Mouse (Mus musculus): ENCODE measurements at regions not wholly inside any gene's neighbourhood (a gene's known extent, or its start where the extent isn't known, plus 50 kb on each side); places are given as distances from the start of the nearest gene placed in this dataset.

DNA sequence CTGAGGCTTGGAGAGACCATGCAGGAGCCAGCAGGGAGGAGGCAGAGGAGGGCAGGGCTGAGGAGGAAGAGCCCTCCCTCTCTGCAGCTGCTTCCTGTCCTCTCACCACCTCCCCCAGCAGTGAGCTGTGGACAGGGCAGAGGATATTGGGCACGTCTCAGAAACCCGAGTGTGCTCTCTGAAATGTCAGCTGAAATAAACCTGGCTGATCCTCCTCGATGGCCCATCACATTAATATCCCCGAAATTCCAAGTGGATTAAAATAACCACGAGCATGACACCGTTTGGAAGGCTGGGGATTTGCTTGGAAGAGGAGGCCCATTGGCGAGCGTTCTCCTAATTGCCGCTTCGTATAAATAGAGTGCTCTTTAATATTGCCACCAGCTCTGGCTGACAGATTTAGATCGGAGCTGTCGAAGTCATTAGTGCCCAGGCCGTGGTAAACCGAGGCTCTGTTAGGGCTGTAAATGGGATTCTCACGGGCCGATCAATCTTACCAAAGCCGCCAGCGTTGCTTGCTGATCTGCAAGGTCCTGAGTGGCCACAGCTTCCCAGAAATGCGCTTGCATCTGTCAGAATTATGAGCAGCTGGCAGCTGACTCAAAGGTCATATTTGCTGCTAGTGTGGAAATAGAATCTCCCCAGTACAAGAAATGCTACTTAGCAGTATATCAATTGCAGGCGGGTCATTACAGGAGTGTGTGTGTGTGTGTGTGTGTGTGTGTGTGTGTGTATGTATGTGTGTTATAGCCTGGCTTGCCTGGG is 268.5 kb downstream of the Rplp1 start:
- 0 out of 2 replicates have a peak, but pooled peaks have one; percentile 36 for ATAC-seq
- Histone ChIP-seq H3K4me3 (ENCODE audit: low read depth, low read length) (no peak overlapping the region), H3K9ac (ENCODE audit: low read depth, low read length) (peak overlapping the region; percentile 28; the same call in 1 of the 2 replicates), H3K27me3 (ENCODE audit: control insufficient read depth, insufficient read depth, low read depth, low read length) (no peaks in the 10 kb centered on the region; the same call in 1 of the 2 replicates), H3K4me2 (ENCODE audit: low read length) (no peak overlapping the region), H3K4me1 (ENCODE audit: control insufficient read depth, insufficient read depth, low read length) (peaks cover 13% of the 10 kb centered on the region), H3K36me3 (ENCODE audit: control insufficient read depth, insufficient read depth, low read length) (no peaks in the 10 kb centered on the region), H3K27ac (ENCODE audit: low read length) (peak overlapping the region; percentile 8; the same call in 1 of the 2 replicates), H3K9me3 (replicated peaks; ENCODE audit: control insufficient read depth, low read length, poor library complexity, severe bottlenecking) (no peaks in the 10 kb centered on the region)
- 34% methylated on average over 20 of the region's 20 CpGs for WGBS

DNA sequence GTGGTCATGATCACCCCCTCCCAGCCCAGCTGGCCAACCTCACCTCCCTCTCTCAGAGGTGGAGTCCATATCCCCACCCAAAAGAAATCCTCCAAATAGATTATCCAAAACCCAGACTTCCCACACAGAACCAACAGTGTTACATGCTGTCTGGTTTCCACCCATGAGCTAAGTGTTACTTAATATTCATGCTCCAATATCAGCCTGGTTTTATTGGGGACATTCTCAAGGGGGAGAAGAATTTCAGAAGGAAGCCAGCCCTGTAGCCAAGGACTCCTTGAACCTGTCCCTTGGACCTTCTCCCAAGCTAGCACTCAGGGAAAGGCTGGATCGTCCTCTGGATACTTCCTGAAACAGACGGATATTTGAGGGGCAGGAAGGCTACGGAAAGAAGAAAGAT is 268.6 kb downstream of the Tle3 start:
- H3K36me3 ChIP-seq (ENCODE audit: control insufficient read depth, insufficient read depth, low read length), result no peaks in the 10 kb centered on the region
- no peaks in the 10 kb centered on the region for H3K9me3 ChIP-seq (replicated peaks; ENCODE audit: control insufficient read depth, low read length, poor library complexity, severe bottlenecking)
- no peaks in the 10 kb centered on the region; the same call in 1 of the 2 replicates for H3K27me3 ChIP-seq (ENCODE audit: control insufficient read depth, insufficient read depth, low read depth, low read length)
- no peak overlapping the region for H3K4me2 ChIP-seq (ENCODE audit: low read length)
- no peak for ATAC-seq
- H3K4me3 ChIP-seq (ENCODE audit: low read depth, low read length), result no peak overlapping the region
- WGBS, result 93% methylated on average over 3 of the region's 3 CpGs
- H3K27ac ChIP-seq (ENCODE audit: low read length), result no peak overlapping the region
- H3K9ac ChIP-seq (ENCODE audit: low read depth, low read length), result no peak overlapping the region
- peaks cover 3% of the 10 kb centered on the region; the same call in 1 of the 2 replicates for H3K4me1 ChIP-seq (ENCODE audit: control insufficient read depth, insufficient read depth, low read length)

DNA sequence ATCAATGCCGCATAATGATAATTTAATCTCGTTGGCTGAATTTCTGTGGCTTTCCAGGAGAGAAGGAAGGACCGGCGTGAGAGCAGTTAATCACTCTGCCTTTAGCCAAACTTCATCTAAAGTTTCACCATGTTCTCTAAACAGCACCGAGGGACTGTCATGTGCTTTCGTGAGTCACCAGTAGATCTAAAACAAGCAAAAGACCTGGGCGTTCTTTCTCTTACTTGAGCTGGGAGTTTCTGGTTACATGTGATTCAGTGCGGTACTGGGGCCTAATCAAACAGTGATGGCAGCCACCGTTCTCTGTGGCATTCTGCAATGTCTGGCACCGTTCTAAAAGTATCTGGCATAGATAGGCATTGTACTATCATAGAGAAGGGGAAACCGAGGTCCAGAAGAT is 266.7 kb downstream of the Tle3 start:
- WGBS, result 95% methylated on average over 11 of the region's 11 CpGs
- no peak overlapping the region for H3K27ac ChIP-seq (ENCODE audit: low read length)

GRCm38 (mm10) chr9:61633936-61634335 is 261.8 kb downstream of the Tle3 start:
- Histone ChIP-seq H3K9me3 (replicated peaks; ENCODE audit: control insufficient read depth, low read length, poor library complexity, severe bottlenecking) (no peaks in the 10 kb centered on the region), H3K4me2 (ENCODE audit: low read length) (no peak overlapping the region), H3K4me3 (ENCODE audit: low read depth, low read length) (no peak overlapping the region), H3K9ac (ENCODE audit: low read depth, low read length) (no peak overlapping the region), H3K4me1 (ENCODE audit: control insufficient read depth, insufficient read depth, low read length) (no peaks in the 10 kb centered on the region; the same call in 1 of the 2 replicates), H3K27ac (ENCODE audit: low read length) (no peak overlapping the region), H3K27me3 (ENCODE audit: control insufficient read depth, insufficient read depth, low read depth, low read length) (no peaks in the 10 kb centered on the region; the same call in 1 of the 2 replicates), H3K36me3 (ENCODE audit: control insufficient read depth, insufficient read depth, low read length) (no peaks in the 10 kb centered on the region)
- ATAC-seq, result no peak
- 61% methylated on average over 9 of the region's 9 CpGs for WGBS

More for the DNA sequence above, 266.7 kb downstream of the Tle3 start:
- Histone ChIP-seq H3K4me1 (ENCODE audit: control insufficient read depth, insufficient read depth, low read length) (no peaks in the 10 kb centered on the region; the same call in 1 of the 2 replicates), H3K36me3 (ENCODE audit: control insufficient read depth, insufficient read depth, low read length) (no peaks in the 10 kb centered on the region), H3K4me3 (ENCODE audit: low read depth, low read length) (no peak overlapping the region), H3K9ac (ENCODE audit: low read depth, low read length) (no peak overlapping the region), H3K27me3 (ENCODE audit: control insufficient read depth, insufficient read depth, low read depth, low read length) (no peaks in the 10 kb centered on the region; the same call in 1 of the 2 replicates), H3K9me3 (replicated peaks; ENCODE audit: control insufficient read depth, low read length, poor library complexity, severe bottlenecking) (no peaks in the 10 kb centered on the region), H3K4me2 (ENCODE audit: low read length) (no peak overlapping the region)
- ATAC-seq, result no peak

GRCm38 (mm10) chr9:61632602-61633001 is 260.4 kb downstream of the Tle3 start:
- Histone ChIP-seq H3K36me3 (ENCODE audit: control insufficient read depth, insufficient read depth, low read length) (no peaks in the 10 kb centered on the region), H3K4me3 (ENCODE audit: low read depth, low read length) (no peak overlapping the region), H3K4me1 (ENCODE audit: control insufficient read depth, insufficient read depth, low read length) (no peaks in the 10 kb centered on the region; the same call in 1 of the 2 replicates), H3K27me3 (ENCODE audit: control insufficient read depth, insufficient read depth, low read depth, low read length) (no peaks in the 10 kb centered on the region), H3K4me2 (ENCODE audit: low read length) (no peak overlapping the region), H3K9me3 (replicated peaks; ENCODE audit: control insufficient read depth, low read length, poor library complexity, severe bottlenecking) (no peaks in the 10 kb centered on the region), H3K9ac (ENCODE audit: low read depth, low read length) (no peak overlapping the region), H3K27ac (ENCODE audit: low read length) (no peak overlapping the region)
- WGBS, result 96% methylated on average over 3 of the region's 3 CpGs
- ATAC-seq, result no peak

DNA sequence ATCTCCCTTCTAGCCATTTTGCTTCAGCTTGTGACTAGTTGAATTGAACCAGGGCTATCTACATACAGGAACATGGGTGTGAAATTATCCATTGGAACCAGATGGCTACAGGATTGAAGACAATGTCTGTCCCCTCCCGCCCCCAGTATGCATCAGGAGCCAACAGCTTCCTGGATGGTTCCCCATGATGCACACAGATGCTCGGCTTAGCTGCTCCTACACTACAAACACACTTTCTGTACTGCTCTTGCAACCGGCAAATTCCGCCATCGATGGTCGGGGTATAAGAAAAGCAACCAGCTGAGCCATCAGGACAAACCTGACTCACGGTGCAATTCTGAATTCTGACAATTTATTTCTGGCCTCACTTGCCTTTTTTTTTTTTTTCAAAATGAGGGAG is 258.9 kb downstream of the Tle3 start:
- H3K9me3 ChIP-seq (replicated peaks; ENCODE audit: control insufficient read depth, low read length, poor library complexity, severe bottlenecking), result no peaks in the 10 kb centered on the region
- H3K4me2 ChIP-seq (ENCODE audit: low read length), result no peak overlapping the region
- no peaks in the 10 kb centered on the region for H3K36me3 ChIP-seq (ENCODE audit: control insufficient read depth, insufficient read depth, low read length)
- ATAC-seq, result no peak
- H3K4me1 ChIP-seq (ENCODE audit: control insufficient read depth, insufficient read depth, low read length), result no peaks in the 10 kb centered on the region; the same call in 1 of the 2 replicates
- 72% methylated on average over 7 of the region's 7 CpGs for WGBS
- no peak overlapping the region for H3K27ac ChIP-seq (ENCODE audit: low read length)
- H3K9ac ChIP-seq (ENCODE audit: low read depth, low read length), result no peak overlapping the region
- no peak overlapping the region for H3K4me3 ChIP-seq (ENCODE audit: low read depth, low read length)
- H3K27me3 ChIP-seq (ENCODE audit: control insufficient read depth, insufficient read depth, low read depth, low read length), result no peaks in the 10 kb centered on the region

DNA sequence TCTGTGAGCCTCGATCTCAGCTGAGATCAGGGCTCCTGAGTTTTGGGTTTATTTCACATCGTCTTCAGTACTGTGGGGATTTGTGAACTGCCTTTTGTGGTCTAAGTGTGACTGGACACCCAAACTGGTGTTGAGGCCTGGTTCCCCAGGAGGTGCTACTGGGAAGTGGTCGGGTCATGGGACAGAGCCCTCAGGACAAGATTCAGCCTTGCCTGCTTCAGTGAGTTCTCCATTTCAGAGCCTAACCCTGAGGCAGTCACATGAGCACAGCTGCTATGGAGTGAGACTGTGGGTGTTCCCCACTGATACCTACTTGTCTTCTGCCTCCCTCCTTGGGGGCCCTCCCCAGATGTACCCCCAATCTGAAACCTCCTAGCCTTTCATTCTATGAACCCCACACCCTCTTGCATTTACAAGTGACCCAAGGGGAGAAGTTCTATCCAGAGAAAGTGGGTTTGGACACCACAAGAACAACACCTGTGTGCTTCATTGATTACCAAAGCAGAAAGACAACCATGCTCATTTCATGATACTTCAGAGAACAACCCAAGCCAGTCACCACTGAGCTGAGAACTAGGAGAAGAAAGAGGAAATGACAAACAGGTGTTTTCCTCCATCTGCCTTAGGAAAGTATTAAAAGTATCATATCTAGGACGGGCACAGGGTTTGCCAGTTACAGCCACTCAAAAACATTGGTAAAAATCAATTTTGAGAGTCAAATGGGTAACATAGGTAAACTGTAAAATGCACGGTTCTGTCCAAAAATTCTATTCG is 255.8 kb downstream of the Tle3 start:
- Histone ChIP-seq H3K27ac (ENCODE audit: low read length) (no peak overlapping the region), H3K27me3 (ENCODE audit: control insufficient read depth, insufficient read depth, low read depth, low read length) (no peaks in the 10 kb centered on the region), H3K36me3 (ENCODE audit: control insufficient read depth, insufficient read depth, low read length) (no peaks in the 10 kb centered on the region), H3K9me3 (replicated peaks; ENCODE audit: control insufficient read depth, low read length, poor library complexity, severe bottlenecking) (no peaks in the 10 kb centered on the region), H3K9ac (ENCODE audit: low read depth, low read length) (no peak overlapping the region), H3K4me2 (ENCODE audit: low read length) (no peak overlapping the region), H3K4me1 (ENCODE audit: control insufficient read depth, insufficient read depth, low read length) (peaks cover 4% of the 10 kb centered on the region; the same call in 1 of the 2 replicates), H3K4me3 (ENCODE audit: low read depth, low read length) (no peak overlapping the region)
- WGBS, result 87% methylated on average over 6 of the region's 6 CpGs
- ATAC-seq, result no peak

DNA sequence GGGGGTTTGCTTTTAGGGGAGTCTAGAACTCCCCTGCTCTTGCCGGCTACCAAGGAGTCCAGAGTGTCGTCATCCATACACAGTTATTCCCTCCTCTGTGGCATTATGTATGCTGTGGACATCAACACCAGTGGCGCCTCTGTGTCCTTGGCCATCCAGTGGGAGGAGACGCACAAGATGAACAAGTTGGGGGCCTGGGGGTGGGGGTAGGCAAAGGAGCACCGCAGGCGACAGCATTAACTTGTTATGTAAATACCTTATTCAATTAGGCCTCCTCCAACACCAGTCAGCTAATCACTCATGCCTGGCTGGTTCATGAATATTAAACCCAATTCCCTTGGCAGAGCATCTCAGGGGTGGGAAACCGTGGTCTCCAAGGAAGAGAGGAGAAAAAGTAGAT is 250.8 kb downstream of the Tle3 start:
- no peaks in the 10 kb centered on the region for H3K27me3 ChIP-seq (ENCODE audit: control insufficient read depth, insufficient read depth, low read depth, low read length)
- H3K9ac ChIP-seq (ENCODE audit: low read depth, low read length), result no peak overlapping the region
- WGBS, result 7% methylated on average over 7 of the region's 7 CpGs
- H3K9me3 ChIP-seq (replicated peaks; ENCODE audit: control insufficient read depth, low read length, poor library complexity, severe bottlenecking), result no peaks in the 10 kb centered on the region
- H3K4me3 ChIP-seq (ENCODE audit: low read depth, low read length), result no peak overlapping the region
- H3K36me3 ChIP-seq (ENCODE audit: control insufficient read depth, insufficient read depth, low read length), result no peaks in the 10 kb centered on the region
- H3K27ac ChIP-seq (ENCODE audit: low read length), result no peak overlapping the region
- peak; percentile 59; the same call in 1 of the 2 replicates for ATAC-seq
- H3K4me2 ChIP-seq (ENCODE audit: low read length), result no peak overlapping the region
- peaks cover 9% of the 10 kb centered on the region for H3K4me1 ChIP-seq (ENCODE audit: control insufficient read depth, insufficient read depth, low read length)

GRCm38 (mm10) chr9:61621939-61622338 is 249.8 kb downstream of the Tle3 start:
- H3K4me2 ChIP-seq (ENCODE audit: low read length), result no peak overlapping the region
- peaks cover 9% of the 10 kb centered on the region for H3K4me1 ChIP-seq (ENCODE audit: control insufficient read depth, insufficient read depth, low read length)
- no peak overlapping the region for H3K27ac ChIP-seq (ENCODE audit: low read length)
- no peak overlapping the region for H3K4me3 ChIP-seq (ENCODE audit: low read depth, low read length)
- no peak for ATAC-seq
- 69% methylated on average over 5 of the region's 5 CpGs for WGBS
- no peaks in the 10 kb centered on the region for H3K9me3 ChIP-seq (replicated peaks; ENCODE audit: control insufficient read depth, low read length, poor library complexity, severe bottlenecking)
- H3K9ac ChIP-seq (ENCODE audit: low read depth, low read length), result no peak overlapping the region
- no peaks in the 10 kb centered on the region for H3K36me3 ChIP-seq (ENCODE audit: control insufficient read depth, insufficient read depth, low read length)
- no peaks in the 10 kb centered on the region for H3K27me3 ChIP-seq (ENCODE audit: control insufficient read depth, insufficient read depth, low read depth, low read length)
